Mouse (Mus musculus) 416B (cell line): ENCODE measurements around the gene Gstt3.

Source experiments
- DNase-seq: peaks from one replicate; pipeline ENCODE4 v3.0.0; 2011; ENCODE audit warnings: low read depth

Gstt3 gene

DNA sequence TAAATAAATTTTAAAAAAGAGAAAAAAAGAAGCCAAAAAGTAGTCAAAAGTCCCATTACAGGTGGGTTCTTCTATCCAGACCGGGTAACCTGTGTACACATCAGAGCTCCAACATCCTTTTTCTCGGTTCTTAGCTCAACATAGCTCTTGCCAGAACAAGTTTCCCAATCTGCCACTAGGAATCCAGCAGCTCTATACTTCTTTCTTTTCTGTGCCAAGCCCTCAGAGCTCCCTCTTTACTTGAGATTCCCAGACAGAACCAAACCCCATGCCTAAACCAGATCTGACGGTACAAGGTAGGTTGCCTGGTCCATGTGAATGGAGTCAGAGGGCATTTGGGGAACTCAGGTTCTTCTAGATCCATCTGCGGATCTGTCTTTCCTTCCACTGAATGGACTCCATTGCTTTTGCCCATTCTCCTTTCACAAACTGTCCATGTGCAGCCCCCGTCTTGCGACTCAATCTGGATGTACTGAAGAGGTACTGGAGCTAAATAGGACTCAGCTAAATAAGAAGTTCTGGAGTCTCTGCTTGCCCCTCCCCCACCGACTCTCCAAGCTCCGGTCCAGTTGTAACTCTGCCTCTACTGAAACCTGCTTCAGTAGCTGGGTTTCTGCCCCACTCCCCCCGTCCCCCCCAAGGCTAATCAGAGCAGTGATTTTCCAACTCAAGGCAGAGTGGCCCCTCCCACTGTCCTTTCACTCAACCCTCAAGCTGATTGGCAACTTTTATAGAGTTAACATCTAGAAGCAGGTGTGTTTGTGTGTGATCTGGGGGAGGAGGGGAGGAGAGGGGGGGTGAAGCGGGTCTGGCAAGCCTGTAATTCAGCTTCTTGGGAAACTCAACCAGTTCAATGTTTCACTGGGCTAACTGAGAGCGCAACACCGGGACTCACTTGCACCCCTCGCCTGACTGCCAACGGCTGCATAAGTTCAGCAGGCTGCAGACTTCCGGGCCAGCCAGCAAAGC lies 1.7 kb downstream of the Gstt3 start:
- no peak for DNase-seq

DNA sequence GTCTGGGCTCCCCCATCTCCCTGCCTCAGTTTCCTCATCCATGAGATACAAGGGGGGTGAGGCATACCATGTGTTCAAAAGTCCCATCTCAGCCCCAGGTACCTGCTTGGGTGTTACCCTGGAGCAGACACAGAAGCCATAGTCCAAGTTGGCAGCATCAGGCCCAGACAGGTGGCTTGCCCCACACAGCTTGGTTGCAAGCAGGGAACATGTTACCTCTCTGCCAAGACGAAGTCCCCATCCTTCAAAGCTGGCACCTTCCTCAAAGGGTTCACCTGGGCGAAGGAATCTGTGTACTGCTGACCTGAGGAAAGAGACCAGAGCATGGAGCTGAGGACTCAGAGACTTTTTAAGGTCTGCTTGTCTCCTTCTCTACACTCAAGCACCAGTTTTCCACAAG lies 3.3 kb downstream of the Gstt3 start:
- no peak for DNase-seq

DNA sequence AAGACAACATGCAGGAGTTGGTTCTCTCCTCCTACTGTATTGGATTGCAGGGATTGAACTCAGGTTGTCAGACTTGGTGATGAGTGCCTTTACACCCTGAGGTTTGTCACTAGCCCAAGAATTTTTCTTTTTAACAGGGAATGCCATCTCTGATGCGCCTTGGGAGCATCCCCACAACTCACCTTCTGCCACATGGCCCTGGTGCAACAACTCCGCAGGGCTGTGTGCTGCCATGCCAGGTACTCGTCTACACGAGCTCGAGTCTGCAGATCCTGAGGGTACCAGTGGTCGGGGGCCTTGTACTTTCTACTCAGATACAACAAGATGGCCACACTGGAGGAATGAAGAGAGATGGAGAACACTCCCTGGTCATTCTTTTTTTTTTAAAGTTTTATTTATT lies 4.7 kb downstream of the Gstt3 start:
- no peak for DNase-seq

DNA sequence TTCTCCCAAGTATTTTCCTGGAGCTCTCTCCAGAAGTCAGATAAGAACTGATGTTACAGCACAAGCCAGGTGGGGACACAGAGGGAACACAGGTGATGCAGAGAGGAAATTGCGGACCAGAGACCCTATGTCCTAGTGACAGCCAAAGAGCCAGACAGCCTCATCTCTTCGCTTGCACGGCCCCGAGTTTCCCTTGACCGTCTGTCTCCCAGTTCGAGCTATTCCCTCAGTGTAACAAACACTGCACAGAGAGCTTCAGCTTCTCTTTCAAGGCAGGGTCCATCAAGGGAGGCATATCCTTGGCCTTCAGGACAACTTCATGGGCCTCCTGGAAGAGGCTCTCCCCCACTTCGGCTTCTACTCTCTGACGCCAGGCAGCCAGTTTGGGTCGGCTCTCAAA lies 6.6 kb downstream of the Gstt3 start:
- DNase-seq = no peak

DNA sequence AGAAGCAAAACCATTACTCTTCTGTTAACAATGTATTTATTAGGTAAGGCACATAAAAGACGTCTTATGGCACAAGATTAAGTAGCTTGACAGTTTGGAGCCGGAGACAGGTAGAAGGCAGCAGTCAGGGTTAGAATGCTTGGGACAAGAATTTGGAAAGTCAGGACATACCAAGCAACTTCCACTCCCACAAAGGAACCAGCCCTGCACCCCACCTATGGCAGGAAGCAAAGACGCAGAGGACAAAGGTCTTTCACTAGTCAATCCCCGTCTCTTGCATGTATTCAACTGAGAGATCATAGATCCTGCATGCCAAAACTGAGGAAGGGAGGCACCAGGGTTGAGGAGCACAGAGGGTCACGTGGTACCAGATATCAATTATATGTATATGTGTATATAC lies 7.1 kb downstream of the Gstt3 start:
- DNase-seq = no peak

DNA sequence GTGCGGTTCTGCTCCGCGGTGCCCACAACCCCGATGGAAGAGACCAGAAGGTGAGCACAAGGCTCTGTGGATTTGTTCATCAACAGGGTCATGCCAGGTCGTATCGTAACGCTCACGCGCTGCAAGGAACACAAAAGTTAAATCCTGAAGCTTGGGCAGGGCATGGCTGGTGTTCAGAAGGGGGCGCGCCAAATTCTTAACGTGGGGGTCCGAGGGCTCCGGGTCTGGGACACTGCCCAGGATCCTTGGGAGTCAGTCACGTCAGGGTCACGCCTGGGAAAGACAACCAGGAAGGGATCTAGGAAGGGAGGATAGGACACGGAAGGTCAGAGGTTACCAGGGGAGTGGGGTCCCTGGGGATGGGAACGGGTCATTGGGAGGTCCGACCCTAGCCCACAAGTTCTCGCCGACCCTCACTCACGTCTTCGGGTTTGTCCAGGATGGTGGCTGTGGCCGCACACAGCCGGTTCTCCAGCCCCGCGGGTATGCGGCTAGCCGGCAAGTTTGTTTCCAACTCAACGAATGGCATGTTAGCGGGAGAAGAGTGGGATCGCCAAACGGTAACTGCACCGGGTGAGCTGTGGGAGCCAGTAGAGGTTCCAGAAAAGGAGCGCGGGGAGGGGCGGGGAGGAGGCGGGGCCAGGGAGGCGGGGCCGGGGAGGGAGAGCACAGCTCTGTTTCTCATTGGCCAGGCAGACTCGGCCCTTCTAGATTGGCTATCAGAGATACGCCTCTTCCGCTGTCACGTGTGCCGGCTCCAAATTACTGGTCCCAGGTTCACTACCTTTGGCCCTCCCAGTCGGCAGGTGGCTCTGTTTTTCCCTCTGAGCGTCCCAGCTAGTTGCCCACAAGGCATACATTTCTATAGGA lies 8.2 kb downstream of the Gstt3 start, which contains the start of gene Ddt:
Gene Ddt (minus strand): TSS at position 620 of the 870 bp plus-strand sequence.
- peak; percentile 97 for DNase-seq

DNA sequence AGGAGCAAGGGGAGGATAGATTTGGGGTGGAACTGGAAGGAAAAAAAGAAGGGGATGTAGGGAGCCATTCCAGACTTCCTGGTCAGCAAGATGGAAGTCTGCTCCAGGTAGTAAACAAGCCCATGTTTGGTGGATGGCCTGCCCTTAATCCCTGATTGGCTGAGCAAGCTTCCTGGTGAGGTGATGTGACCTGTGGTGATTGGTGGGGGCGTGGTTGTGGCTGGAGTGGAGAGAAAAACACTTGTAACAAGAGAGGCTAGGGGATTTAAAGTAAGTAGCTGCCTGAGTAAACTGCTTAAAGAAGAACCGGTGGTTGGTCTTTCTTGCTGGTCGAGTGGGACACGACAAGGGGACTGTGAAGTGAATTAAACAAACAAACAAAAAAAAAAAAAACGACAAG lies 13.5 kb downstream of the Gstt3 start:
- peak; percentile 46 for DNase-seq

DNA sequence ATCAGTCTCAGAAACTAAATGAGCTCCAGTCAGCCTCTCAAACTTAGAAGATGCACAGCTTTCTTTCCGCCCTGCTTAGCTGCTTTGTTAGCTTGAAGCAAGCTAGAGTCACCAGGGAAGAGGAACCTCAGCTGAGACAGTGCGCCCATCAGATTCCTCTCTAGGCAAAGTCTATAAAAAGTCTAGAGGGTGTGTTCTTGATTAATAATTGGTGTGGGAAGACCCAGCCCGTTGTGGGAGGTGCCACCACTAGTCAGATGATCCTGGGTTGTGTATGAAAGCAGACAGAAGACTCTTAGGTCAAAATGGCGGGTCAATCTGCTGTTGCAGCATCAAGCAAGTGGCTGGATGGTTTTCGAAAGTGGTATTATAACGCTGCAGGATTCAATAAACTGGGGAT lies 14.4 kb downstream of the Gstt3 start:
- DNase-seq = no peak

DNA sequence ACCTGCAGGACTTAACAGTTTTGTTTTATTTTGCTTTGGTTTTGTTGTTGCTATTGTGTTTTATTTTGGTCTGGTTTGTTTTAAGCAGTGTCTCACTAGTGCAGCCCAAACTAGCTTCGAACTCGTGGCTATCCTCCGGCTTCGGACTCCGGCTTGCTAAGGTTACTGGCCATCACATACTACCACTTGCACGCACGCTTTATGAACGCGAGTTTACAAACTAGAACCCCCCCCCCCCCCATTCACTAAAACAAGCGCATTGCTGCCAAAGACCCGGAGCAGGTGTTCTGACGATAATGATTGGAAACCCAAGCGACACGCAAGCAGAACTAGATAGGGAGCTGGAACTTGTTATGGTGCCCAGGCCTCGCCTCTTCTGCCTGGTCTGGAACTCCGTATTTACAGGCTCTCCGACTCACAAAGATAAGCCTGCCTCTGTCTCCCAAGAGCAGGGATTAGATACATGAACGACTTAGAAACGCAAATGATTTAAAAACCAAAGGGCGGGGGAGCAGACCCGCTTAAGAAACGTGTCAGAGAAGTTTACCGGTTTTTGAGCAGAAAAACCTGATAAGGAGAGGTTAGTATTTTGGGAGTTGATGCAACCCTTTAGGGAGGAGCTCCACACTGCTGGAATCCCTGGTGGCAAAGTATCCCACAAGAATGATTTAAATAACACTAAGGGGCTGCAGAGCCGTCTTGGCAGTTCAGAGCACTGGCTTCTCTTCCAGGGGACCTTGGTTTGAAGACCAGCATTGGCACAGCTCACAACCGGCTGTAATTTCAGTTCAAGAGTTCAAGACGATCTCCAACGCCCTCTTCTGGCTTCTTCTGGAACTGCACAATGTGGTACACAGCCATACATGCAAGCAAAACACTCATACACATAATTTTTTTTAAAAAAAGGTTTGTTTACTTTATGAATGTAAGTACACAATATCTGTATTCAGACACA lies 16.4 kb downstream of the Gstt3 start:
- DNase-seq = peak; percentile 95

DNA sequence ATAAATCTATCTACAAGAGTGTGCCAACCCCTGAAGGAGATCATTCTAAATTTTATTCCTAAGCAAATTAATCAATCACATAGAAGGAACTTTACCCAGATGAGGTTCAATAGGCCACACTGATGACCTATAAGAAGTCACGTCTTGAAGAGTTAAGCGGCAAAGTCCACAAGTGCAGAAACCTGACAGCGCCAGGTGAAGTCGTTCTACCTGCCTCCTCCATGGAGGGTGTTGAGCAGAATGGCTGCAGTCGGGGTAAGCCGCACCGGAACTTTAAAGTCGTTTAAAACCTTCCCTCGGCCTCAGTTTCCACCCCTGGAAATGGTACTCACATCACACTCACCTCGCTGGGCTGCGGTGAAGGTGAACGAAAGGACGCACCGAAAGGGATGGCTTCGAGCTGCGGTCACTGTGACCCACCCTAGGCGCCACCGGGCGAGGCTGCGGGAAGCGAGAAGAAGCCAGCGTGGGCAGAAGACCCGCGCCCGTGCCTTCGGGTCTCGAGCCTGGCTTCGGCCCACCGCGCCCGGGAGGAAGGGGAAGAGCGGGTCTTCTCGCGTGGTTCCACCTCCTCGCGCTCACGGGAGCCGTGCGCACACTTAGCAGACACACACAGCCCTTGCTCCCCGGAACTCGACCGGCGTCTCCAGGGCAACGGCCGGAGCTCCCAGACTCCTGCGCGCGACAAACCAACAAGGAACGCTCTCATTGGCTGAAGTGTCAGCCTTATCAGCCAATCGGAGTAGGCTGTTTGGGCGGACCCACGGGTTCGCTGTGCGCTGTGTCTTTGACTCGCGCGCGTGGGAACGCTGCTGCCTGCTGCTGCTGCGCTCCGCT lies 17.3 kb downstream of the Gstt3 start, which contains the start of gene Cabin1:
Gene Cabin1 (minus strand): TSS at position 660 of the 837 bp plus-strand sequence.
- DNase-seq = peak; percentile 96

DNA sequence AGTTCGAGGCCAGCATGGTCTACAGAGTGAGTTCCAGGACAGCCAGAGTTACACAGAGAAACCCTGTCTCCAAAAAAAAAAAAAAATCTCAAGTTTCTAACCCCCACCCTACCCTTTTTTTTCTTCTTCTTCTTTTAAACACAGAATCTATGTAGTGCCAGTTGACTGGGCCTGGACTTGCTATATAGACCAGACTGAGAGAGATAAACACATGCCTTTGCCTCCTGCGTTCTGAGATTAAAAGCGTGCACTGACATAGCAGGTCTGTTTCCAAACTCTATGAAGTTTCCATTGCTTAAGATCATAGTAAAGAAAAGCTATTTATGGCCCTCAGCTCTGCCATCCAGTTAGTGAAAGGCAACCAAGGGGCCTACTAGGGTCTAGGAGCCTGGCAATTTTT lies 18.8 kb downstream of the Gstt3 start:
- no peak for DNase-seq

DNA sequence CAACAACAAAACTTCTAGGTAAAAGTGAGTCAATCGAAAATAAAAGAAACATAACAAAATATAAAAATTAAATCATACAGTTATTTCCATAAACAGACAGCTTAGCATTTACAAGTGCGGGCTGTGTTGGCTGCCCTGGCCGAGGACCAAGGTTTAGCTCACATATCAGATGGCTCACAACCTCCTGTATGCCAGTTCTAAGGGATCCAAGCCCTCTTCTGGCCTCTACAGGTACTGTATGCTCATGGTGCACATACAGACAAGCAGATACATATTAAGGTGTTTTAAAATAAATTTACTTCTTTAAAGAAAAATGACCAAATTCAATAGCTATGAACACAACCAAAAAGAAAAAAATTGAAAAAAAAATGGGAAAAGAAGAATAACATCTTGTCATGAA lies 20.9 kb downstream of the Gstt3 start:
- no peak for DNase-seq

DNA sequence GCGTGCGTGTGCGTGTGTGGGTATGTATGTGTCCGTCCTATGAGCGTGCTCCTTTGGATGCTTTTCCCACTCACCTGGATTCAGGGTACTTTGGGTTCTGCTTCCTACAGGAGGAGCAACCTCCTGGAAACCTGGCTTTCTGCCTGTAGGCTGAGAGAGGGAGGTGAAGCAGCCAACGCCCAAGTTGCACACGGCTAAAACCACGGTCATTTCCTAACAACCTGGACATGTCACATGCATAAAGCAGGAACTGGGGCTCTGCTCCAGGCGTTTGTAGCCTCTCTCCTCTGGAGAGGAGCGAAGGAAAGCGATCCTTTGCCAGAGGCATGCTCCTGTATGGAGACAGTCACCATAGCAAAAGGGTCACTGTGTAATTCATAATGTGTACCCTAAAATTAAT lies 24.5 kb downstream of the Gstt3 start:
- no peak for DNase-seq

DNA sequence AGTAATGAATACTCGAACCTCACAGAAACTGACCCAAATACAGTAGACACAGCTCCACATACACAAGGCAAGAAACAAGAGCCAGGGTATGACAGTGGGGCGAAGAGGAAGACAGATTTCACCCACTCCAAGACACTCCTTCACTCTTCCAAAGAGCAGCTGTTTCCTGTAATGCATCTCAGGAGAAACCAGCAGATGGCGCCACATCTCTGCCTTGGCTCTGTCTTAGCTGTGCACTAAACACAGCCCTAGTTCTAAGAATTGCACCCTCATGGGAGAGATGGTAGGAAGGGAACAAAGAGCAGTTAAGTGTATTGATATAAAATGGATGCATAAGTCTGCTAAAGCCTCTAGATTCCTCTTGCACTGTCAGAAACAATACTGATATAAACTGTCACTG lies 37.2 kb downstream of the Gstt3 start:
- DNase-seq = peak; percentile 70

DNA sequence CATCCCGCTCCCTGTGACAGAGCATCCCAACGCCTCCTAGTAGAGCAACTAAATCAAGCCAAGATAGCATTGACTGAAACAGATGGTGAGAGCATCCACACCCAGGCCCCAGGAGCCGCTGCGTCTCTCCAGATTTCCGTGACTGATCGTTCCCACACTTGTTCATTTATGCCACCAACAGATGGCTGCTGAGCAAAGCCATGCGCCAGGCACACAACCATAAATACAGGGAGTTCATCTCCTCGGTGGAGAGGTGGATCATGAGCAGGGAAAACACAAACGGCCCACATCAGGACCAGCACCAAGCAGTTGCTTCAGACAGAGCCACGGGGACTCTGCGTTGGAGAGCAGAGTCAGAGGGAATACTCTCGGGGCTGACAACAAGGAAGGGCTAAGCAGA lies 37.8 kb downstream of the Gstt3 start:
- DNase-seq = no peak

DNA sequence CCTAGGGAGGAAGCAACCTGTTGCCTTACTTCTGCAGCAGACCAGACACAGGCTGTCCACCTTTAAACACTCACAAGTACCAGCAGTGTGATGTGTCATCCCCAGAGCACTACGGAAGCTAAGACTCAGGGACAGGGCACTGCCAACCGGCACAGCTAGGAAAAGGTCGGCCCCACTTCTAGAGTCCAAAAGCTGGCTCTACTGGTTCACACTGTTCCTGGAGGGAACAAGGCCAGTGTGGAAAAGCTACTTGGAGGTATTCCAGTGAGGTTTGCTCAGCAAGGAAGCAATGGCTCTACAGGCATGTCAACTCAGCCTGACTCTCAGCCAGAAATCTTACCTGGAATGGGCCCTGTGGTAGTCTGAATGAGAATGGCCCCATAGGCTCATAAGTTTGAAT lies 40.3 kb downstream of the Gstt3 start:
- DNase-seq = no peak

DNA sequence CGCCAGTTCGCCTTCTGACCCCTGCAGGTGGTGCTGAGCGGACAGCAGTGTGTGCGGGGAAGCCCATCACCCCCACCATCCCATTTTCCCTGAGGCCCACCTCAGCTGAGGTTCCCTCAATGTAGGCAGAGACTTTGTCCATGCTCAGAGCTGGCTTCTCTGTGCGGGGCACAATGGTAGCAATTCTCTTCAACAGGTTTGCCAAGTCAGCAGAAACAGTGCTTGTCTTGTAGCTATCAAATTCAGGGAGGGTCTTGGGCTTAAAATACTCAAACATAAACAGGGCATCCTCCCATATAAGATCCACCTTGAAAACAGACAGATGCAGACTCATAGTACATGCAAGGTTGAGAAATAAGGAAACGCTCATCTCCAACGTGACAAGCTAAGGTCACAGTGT lies 55.8 kb downstream of the Gstt3 start:
- no peak for DNase-seq
